Mouse (Mus musculus): ENCODE data around the gene Cnr2.

- TF ChIP-seq EP300 (IDR thresholded peaks at IDR 0.05; ENCODE audit: low read depth) (no peak), CTCF (IDR thresholded peaks at IDR 0.05; ENCODE audit: low read depth) (no peak)
These were observed 34.2 kb downstream of the Cnr2 start for GRCm38 (mm10) chr4:135929405-135929804.

Measured in liver, postnatal 0 days (tissue).